Mouse (Mus musculus) forebrain, postnatal 0 days (tissue): ENCODE results near the gene Smad1. TPM values are rescaled to one million over a fixed set of nuclear protein-coding genes. Genes with fewer than 3 reads are reported as not detected.

Source experiments
- ATAC-seq: fragments of 200-750 bp; cut with Nextera tagmentation; 2 replicates; pipeline ENCODE4 v1.8.0; 2017; ENCODE audit warnings: mild to moderate bottlenecking, moderate library complexity
- DNase-seq: peaks from one replicate; pipeline ENCODE4 v3.0.0-alpha.2; 2015
- H3K27ac ChIP-seq: fragments of 300-500 bp; sonication (generic); 2 replicates; pipeline ENCODE4 v1.5.1; 2014; ENCODE audit warnings: low read depth, mild to moderate bottlenecking, antibody characterized with exemption, low read length, moderate library complexity, mixed read lengths
- H3K27me3 ChIP-seq: fragments of 300-500 bp; sonication (generic); 2 replicates; pipeline ENCODE4 v1.6.1; 2014; ENCODE audit warnings: mild to moderate bottlenecking, low read length, mixed read lengths; ENCODE audit not compliant: insufficient read depth
- H3K36me3 ChIP-seq: fragments of 300-500 bp; sonication (generic); 2 replicates; pipeline ENCODE4 v1.6.1; 2014; ENCODE audit warnings: mild to moderate bottlenecking, moderate library complexity; ENCODE audit not compliant: insufficient read depth
- H3K4me1 ChIP-seq: fragments of 300-500 bp; sonication (generic); 2 replicates; pipeline ENCODE4 v1.6.1; 2014; ENCODE audit warnings: antibody characterized with exemption; ENCODE audit not compliant: insufficient read depth
- H3K4me2 ChIP-seq: fragments of 300-500 bp; sonication (generic); 2 replicates; pipeline ENCODE4 v1.6.1; 2014; ENCODE audit warnings: low read depth, mild to moderate bottlenecking, moderate library complexity
- H3K4me3 ChIP-seq: fragments of 300-500 bp; sonication (generic); 2 replicates; pipeline ENCODE4 v1.5.1; 2014; ENCODE audit warnings: low read depth, low read length, mixed read lengths
- H3K9ac ChIP-seq: fragments of 300-500 bp; sonication (generic); 2 replicates; pipeline ENCODE4 v1.6.1; 2014; ENCODE audit warnings: mild to moderate bottlenecking
- H3K9me3 ChIP-seq: fragments of 300-500 bp; sonication (generic); 2 replicates; pipeline ENCODE4 v1.6.1; 2016; ENCODE audit warnings: low read length
- CTCF ChIP-seq: sonication (generic); IDR thresholded peaks from 2 replicates; pipeline ENCODE4 v1.5.1; 2016; ENCODE audit warnings: antibody characterized with exemption, control low read depth, low read depth
- WGBS: fragments of 180-500 bp; shearing (Covaris S2); extraction: QIAGEN DNeasy Blood & Tissue Kit; methylation state at CpG from one replicate; pipeline ENCODE4 v1.1.7; 2014; 5-methylcytosine and 5-hydroxymethylcytosine counted together
- polyA plus RNA-seq: library from polyadenylated mRNA; unstranded; fragments of >200 nt; fragmentation: Nextera tagmentation; extraction: Ambion mirVana; gene quantifications from 2 replicates; pipeline ENCODE4 v1.2.1, GENCODE M21; 2015
- total RNA-seq: library from RNA; depleted of rRNA; stranded (reverse); fragments of >200 nt; gene quantifications from 2 replicates; pipeline ENCODE4 v1.2.3, GENCODE M21; 2014

Smad1 gene
- total and polyA plus RNA-seq, 2 experiments from 2014 or later: 57.1 to 80.1 TPM

DNA sequence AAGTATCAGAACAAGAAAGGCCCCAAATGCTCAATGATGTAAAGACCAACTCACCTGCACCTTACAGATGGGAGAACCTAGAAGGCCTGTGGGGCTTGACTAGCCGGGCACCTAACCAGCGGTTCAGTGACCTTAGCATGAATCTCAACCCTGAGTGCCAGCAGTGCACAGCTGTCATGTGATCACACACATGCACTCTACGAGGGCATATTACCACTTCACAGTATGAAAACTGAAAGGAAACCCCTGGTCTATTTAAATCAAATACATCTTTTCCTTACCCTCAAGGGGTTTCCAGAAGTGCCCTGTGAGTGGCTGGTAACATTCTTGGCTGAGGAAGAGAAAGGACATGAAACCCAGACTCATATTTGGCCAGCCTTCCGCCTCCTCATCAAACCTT, 31.4 kb downstream of the Smad1 start:
- H3K4me3 ChIP-seq: no peak overlapping the region
- no peak overlapping the region for H3K9ac ChIP-seq
- ATAC-seq (no peak), DNase-seq (no peak)
- H3K27me3 ChIP-seq: no peaks in the 10 kb centered on the region
- no peaks in the 10 kb centered on the region for H3K9me3 ChIP-seq
- no peak overlapping the region for H3K27ac ChIP-seq
- peaks cover 2% of the 10 kb centered on the region for H3K4me1 ChIP-seq
- H3K4me2 ChIP-seq: no peak overlapping the region
- WGBS: 92% methylated on average over 4 of the region's 4 CpGs
- H3K36me3 ChIP-seq: peaks cover 34% of the 10 kb centered on the region
- no peak for TF ChIP-seq CTCF

DNA sequence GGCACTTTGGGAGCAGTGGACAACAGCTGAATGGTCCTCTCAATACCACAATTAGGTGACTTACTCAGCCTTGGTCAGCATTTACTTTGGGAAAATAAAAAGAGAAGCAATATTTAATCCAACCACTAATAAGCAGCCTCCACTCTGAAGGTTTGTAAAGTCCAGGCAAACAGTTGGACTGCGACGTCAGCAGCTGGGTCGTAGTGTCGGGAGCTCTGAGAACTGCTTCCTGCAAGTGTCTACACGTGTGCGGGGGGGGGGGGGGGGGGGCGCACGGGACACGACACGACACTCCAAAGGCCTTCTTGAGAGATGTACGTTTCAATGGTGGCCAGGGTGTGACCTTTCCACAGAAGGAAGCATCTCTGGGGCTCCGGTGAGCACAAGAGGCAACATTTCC, 32.0 kb downstream of the Smad1 start:
- WGBS: 80% methylated on average over 10 of the region's 12 CpGs
- H3K9ac ChIP-seq: no peak overlapping the region

DNA sequence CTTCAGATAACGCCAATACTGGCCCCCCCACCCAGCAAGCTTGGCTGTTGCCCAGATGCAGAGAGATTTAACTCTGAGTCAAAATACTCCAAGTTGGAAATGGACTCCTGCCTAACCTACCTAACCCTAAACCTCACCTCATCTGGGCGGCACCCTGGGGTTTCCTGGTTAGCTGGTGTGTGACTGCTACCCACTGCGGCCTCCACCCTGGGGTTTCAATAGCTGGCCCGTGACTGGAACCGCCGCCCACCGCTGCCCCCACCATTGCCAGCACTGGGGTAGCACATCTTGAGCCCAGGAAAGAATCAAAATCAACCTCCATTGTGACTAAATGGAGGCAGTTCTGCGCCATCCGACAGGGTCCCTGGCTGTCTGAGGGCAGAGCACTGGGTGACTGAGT, 33.1 kb downstream of the Smad1 start:
- TF ChIP-seq CTCF: no peak
- WGBS: 90% methylated on average over 9 of the region's 9 CpGs
- Histone ChIP-seq H3K4me1 (peaks cover 2% of the 10 kb centered on the region), H3K9me3 (no peaks in the 10 kb centered on the region), H3K36me3 (peaks cover 30% of the 10 kb centered on the region), H3K9ac (no peak overlapping the region), H3K27ac (no peak overlapping the region), H3K4me3 (no peak overlapping the region), H3K27me3 (no peaks in the 10 kb centered on the region), H3K4me2 (no peak overlapping the region)
- DNase-seq (no peak), ATAC-seq (no peak)

More for the DNA sequence above, 32.0 kb downstream of the Smad1 start:
- Histone ChIP-seq H3K36me3 (peaks cover 34% of the 10 kb centered on the region), H3K4me2 (no peak overlapping the region), H3K4me3 (no peak overlapping the region), H3K4me1 (peaks cover 2% of the 10 kb centered on the region), H3K27me3 (no peaks in the 10 kb centered on the region), H3K27ac (no peak overlapping the region), H3K9me3 (no peaks in the 10 kb centered on the region)
- no peak for TF ChIP-seq CTCF
- ATAC-seq (no peak), DNase-seq (no peak)

DNA sequence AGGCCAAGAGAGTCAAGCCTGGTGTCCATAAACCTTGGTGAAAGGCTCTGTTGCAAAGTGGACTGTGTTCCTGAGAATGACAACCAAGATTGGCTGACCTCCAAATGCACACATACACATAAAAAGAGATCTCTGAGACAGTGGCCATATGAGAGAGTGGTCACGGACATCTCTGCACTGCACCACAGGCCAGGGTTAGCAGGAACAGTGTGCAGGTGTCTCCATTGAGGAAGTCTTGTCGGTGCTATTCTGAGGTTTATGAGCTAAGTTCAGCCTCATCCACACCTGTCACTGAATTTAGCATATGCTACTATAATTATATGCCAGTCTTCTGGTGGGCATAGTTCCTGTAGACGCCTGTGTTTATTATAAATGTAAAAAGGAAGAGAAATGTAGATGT, 33.6 kb downstream of the Smad1 start:
- H3K27ac ChIP-seq: no peak overlapping the region
- DNase-seq (no peak), ATAC-seq (0 out of 2 replicates have a peak, but pooled peaks have one; percentile 19)
- 67% methylated on average over 3 of the region's 3 CpGs for WGBS
- H3K4me3 ChIP-seq: no peak overlapping the region
- H3K4me1 ChIP-seq: peaks cover 2% of the 10 kb centered on the region
- no peak for TF ChIP-seq CTCF
- H3K9ac ChIP-seq: no peak overlapping the region
- no peaks in the 10 kb centered on the region for H3K9me3 ChIP-seq
- no peak overlapping the region for H3K4me2 ChIP-seq
- no peaks in the 10 kb centered on the region for H3K27me3 ChIP-seq
- H3K36me3 ChIP-seq: peaks cover 25% of the 10 kb centered on the region

DNA sequence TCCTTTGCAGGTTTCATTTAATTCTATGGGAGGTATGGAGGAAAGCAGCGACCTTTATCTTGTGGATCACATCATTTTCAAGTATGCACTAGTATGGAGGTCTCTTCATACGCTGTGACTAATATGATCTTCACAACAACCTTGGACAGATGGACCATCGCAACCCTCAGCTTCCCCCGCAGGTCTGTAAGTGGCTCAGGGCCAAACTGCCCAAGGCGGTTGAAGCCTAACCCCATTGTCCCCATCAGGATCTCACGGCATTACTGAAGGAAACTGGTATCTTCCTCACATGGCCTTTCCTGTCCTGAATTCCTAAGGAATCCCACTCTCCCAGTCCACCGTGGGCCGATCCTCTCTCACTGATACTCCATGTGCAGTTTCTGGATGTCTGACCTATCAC, 34.5 kb downstream of the Smad1 start:
- H3K27me3 ChIP-seq: no peaks in the 10 kb centered on the region
- no peak overlapping the region for H3K9ac ChIP-seq
- no peak overlapping the region for H3K4me2 ChIP-seq
- H3K36me3 ChIP-seq: peaks cover 18% of the 10 kb centered on the region
- TF ChIP-seq CTCF: no peak
- H3K4me3 ChIP-seq: no peak overlapping the region
- WGBS: 85% methylated on average over 8 of the region's 8 CpGs
- H3K4me1 ChIP-seq: peaks cover 2% of the 10 kb centered on the region
- H3K9me3 ChIP-seq: no peaks in the 10 kb centered on the region
- ATAC-seq (no peak), DNase-seq (no peak)
- H3K27ac ChIP-seq: no peak overlapping the region

DNA sequence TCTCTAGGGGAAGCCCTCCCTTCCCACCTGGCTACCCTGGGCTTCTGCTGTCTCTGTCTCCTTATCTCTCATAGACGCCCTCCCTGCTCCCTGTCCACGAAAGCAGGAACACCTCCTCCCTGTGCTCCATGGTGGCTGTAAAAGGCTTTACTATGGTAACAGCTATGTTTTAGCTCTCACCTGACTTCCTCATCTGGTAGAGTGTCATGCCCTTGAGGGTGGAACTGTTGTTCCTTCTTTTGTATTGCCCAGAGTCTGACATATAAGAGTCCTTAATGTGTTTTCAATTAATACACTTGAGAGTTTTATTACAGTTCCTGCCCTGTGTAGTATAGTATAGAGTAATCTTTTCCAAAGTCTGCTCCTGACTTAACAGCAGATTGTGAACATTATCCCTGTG, 36.9 kb downstream of the Smad1 start:
- Histone ChIP-seq H3K9me3 (no peaks in the 10 kb centered on the region), H3K4me3 (no peak overlapping the region), H3K36me3 (peaks cover 8% of the 10 kb centered on the region; the same call in 1 of the 2 replicates), H3K27me3 (no peaks in the 10 kb centered on the region), H3K9ac (no peak overlapping the region), H3K27ac (no peak overlapping the region), H3K4me1 (no peaks in the 10 kb centered on the region; the same call in 1 of the 2 replicates), H3K4me2 (no peak overlapping the region)
- 79% methylated on average over 2 of the region's 2 CpGs for whole genome bisulfite sequencing
- ATAC-seq (no peak), DNase-seq (no peak)
- no peak for TF ChIP-seq CTCF

DNA sequence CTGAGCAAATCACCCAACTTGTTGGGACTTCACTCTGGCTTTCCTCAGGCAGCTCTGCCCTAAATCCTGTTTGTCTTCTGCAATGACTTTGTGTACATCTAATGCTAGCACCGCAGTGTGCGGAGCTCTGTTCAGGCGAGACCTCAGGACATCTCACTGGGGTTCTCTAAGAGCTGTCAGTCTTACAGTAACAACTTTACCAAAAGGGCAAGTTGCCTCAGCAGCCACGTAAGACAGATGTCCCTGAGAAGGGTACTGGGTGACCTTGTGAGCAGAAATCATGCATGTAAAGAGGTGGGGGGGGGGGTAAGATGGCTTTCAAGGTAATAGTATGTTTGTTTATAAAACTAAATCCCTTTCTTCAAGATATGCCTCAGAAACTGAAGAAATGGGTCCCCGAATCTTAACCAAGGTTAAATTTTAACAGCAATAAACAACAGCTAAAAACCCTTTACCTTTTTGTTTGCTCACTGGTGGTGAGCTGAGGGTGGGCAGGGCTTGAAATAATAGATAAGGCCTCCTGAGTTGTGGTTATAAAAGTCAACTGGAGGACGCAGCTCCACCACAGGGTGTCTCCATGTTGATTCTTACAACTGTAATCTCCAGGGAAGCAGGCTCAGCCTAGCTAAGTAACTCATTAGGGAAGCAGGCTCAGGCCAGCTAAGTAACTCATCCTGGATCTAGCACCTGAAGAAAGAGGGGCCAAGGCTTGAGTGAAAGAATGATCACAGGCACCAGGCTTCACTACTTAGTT, 38.4 kb downstream of the Smad1 start:
- no peak for DNase-seq
- H3K4me3 ChIP-seq: no peak overlapping the region
- H3K4me2 ChIP-seq: no peak overlapping the region
- H3K9ac ChIP-seq: no peak overlapping the region
- H3K4me1 ChIP-seq: peaks cover 3% of the 10 kb centered on the region; the same call in 1 of the 2 replicates
- peaks cover 8% of the 10 kb centered on the region; the same call in 1 of the 2 replicates for H3K36me3 ChIP-seq
- H3K27me3 ChIP-seq: no peaks in the 10 kb centered on the region
- WGBS: 74% methylated on average over 6 of the region's 6 CpGs
- TF ChIP-seq CTCF: no peak
- H3K27ac ChIP-seq: no peak overlapping the region; the same call in 1 of the 2 replicates
- no peak for ATAC-seq
- no peaks in the 10 kb centered on the region for H3K9me3 ChIP-seq
